Comparison of ENCODE assay signal across 12 mouse cellular contexts in genomic region chr2:68994441-68994840, GRCm38 (mm10).
DNase-seq lines count a peak whose midpoint lies in the region; ATAC-seq and TF ChIP-seq lines count a peak whose summit lies in the region.
"Had no signal": no experiment of that assay in that cellular context is flagged by ENCODE, and none has a peak within 500 bp of the region (broad histone marks: within the 10 kb centered on the region; RNA-seq: fewer than 3 reads in every experiment).

No protein-coding gene starts in this region.

- no peaks in the 10 kb centered on the region for H3K4me1 ChIP-seq in heart, adult 2 months (ENCODE audit: control insufficient read depth, insufficient read depth, low read length)
- peaks cover 5% of the 10 kb centered on the region for H3K4me1 ChIP-seq in lung, embryonic 15.5 days
- H3K4me1 ChIP-seq: neural tube, embryonic 12.5 days had no signal

- no peak overlapping the region for H3K9ac ChIP-seq in heart, adult 2 months (ENCODE audit: low read depth, low read length)
- H3K9ac ChIP-seq in lung, embryonic 15.5 days = no peak overlapping the region
- H3K9ac ChIP-seq: neural tube, embryonic 12.5 days had no signal

- TF ChIP-seq EP300 in heart, adult 2 months (IDR thresholded peaks at IDR 0.05; ENCODE audit: insufficient read depth, low read depth, low read length) = no peak

- ATAC-seq in lung, embryonic 15.5 days (ENCODE audit: borderline replicate concordance, extremely low read depth, low FRiP score, low TSS enrichment) = peak; percentile 67; the same call in 1 of the 2 replicates
- ATAC-seq in granulocyte monocyte progenitor cell, adult 5-6 weeks (replicated peaks; ENCODE audit: poor library complexity, severe bottlenecking) = no peak

- TF ChIP-seq POLR2A in heart, adult 2 months (IDR thresholded peaks at IDR 0.05; ENCODE audit: insufficient read depth, low read depth, low read length) = no peak

- no peak overlapping the region for H3K27ac ChIP-seq in heart, adult 2 months
- H3K27ac ChIP-seq in lung, embryonic 15.5 days = no peak overlapping the region
- H3K27ac ChIP-seq: neural tube, embryonic 12.5 days had no signal

- intact Hi-C loops in heart, postnatal 14 days (cut with DNase I) = no loop called here
- intact Hi-C loops in heart, adult 2 months (cut with DNase I) = no loop called here

- no peaks in the 10 kb centered on the region for H3K27me3 ChIP-seq in heart, adult 2 months (ENCODE audit: control insufficient read depth, insufficient read depth, low read length)
- no peaks in the 10 kb centered on the region for H3K27me3 ChIP-seq in lung, embryonic 15.5 days
- H3K27me3 ChIP-seq: megakaryocyte, embryonic 14.5 days; neural tube, embryonic 12.5 days had no signal

- no peak overlapping the region for H3K4me3 ChIP-seq in heart, adult 2 months
- H3K4me3 ChIP-seq in lung, embryonic 15.5 days = no peak overlapping the region
- H3K4me3 ChIP-seq: megakaryocyte, embryonic 14.5 days; neural tube, embryonic 12.5 days had no signal

- H3K9me3 ChIP-seq in lung, embryonic 15.5 days = no peaks in the 10 kb centered on the region
- H3K9me3 ChIP-seq: megakaryocyte, embryonic 14.5 days; neural tube, embryonic 12.5 days had no signal

- TF ChIP-seq CTCF in heart, adult 2 months (IDR thresholded peaks at IDR 0.05) = no peak

- H3K4me2 ChIP-seq in lung, embryonic 15.5 days = no peak overlapping the region
- H3K4me2 ChIP-seq: neural tube, embryonic 12.5 days had no signal

- DNase-seq in heart, postnatal 14 days = peak; percentile 25 to 29
- no peak for DNase-seq in heart, adult 2 months
- DNase-seq in lung, postnatal 25 days (ENCODE audit: low spot score) = no peak
- DNase-seq in cerebellum, adult 9-11 months = peak; percentile 57
- DNase-seq in lung, postnatal 14 days = peak; percentile 40
- no peak for DNase-seq in thymus, adult 18-20 months
- DNase-seq: embryo, embryonic 11 days; spleen, adult 18-20 months had no signal

- no peaks in the 10 kb centered on the region for H3K36me3 ChIP-seq in heart, adult 2 months (ENCODE audit: control insufficient read depth, insufficient read depth, low read length)
- H3K36me3 ChIP-seq in lung, embryonic 15.5 days = no peaks in the 10 kb centered on the region
- H3K36me3 ChIP-seq: neural tube, embryonic 12.5 days had no signal

- H3K79me2 ChIP-seq in heart, adult 2 months (replicated peaks; ENCODE audit: control insufficient read depth, insufficient read depth, low read length) = no peaks in the 10 kb centered on the region

Comparison
In these comparisons a context has a peak if more than half of its experiments do, and no peak if none do; other contexts are left out.
1. DNase-seq: peak in heart, postnatal 14 days (2 of 2), cerebellum, adult 9-11 months (single experiment) and lung, postnatal 14 days (single experiment); none in heart, adult 2 months (0 of 2), lung, postnatal 25 days (single experiment) and thymus, adult 18-20 months (0 of 2).